Mouse (Mus musculus) MEL (cell line): ENCODE measurements around the gene N4bp1. TPM values are rescaled to one million over a fixed set of nuclear protein-coding genes. Genes with fewer than 3 reads are reported as not detected.

Experiments
- DNase-seq: peaks from one replicate; pipeline ENCODE4 v3.0.0; 2011; ENCODE audit warnings: low read depth, low spot score
- H3K27ac ChIP-seq: 2 replicates; pipeline ENCODE4 v1.5.1; 2012; ENCODE audit warnings: low read depth, mild to moderate bottlenecking, control low read depth, low read length, moderate library complexity; ENCODE audit not compliant: control insufficient read depth
- H3K27me3 ChIP-seq, 2 experiments: fragments of 150-350 bp in 1 of 2; sonication (generic) in 1 of 2; 2 replicates each; pipeline ENCODE4 v1.6.1; 2012; ENCODE audit warnings: low read length in 2 of 2, mild to moderate bottlenecking in 2 of 2, improper control_type of control experiment in 1 of 2, moderate library complexity in 1 of 2; ENCODE audit not compliant: insufficient read depth in 2 of 2, control insufficient read depth in 1 of 2
- H3K36me3 ChIP-seq, 2 experiments: 2 replicates each; pipeline ENCODE4 v1.6.1; 2012 to 2014; ENCODE audit warnings: low read length in 2 of 2, improper control_type of control experiment in 1 of 2, inconsistent platforms in 1 of 2, mild to moderate bottlenecking in 1 of 2; ENCODE audit not compliant: insufficient read depth in 2 of 2, control insufficient read depth in 1 of 2
- H3K4me1 ChIP-seq, 2 experiments: fragments of 150-350 bp in 1 of 2; sonication (generic) in 1 of 2; 2 replicates each; pipeline ENCODE4 v1.6.1; 2012; ENCODE audit warnings: low read length in 2 of 2, improper control_type of control experiment in 1 of 2, mild to moderate bottlenecking in 1 of 2; ENCODE audit not compliant: insufficient read depth in 2 of 2, control insufficient read depth in 1 of 2
- H3K4me3 ChIP-seq, 2 experiments: fragments of 150-350 bp in 1 of 2; sonication (generic) in 1 of 2; 2 replicates each; pipeline ENCODE4 v1.5.1; 2012; ENCODE audit warnings: low read depth in 2 of 2, low read length in 2 of 2, mild to moderate bottlenecking in 2 of 2, moderate library complexity in 2 of 2, control low read depth in 1 of 2, improper control_type of control experiment in 1 of 2; ENCODE audit not compliant: control insufficient read depth in 1 of 2, insufficient read depth in 1 of 2
- H3K79me2 ChIP-seq: 2 replicates; pipeline ENCODE4 v1.6.1; 2012; ENCODE audit warnings: mild to moderate bottlenecking, low read length, moderate library complexity; ENCODE audit not compliant: control insufficient read depth, poor library complexity, insufficient read depth
- H3K9ac ChIP-seq: 2 replicates; pipeline ENCODE4 v1.6.1; 2012; ENCODE audit warnings: low read depth, mild to moderate bottlenecking, control low read depth, low read length, moderate library complexity; ENCODE audit not compliant: control insufficient read depth, poor library complexity, severe bottlenecking
- H3K9me3 ChIP-seq: fragments of 150-350 bp; sonication (generic); replicated peaks from 2 replicates; pipeline ENCODE4 v1.6.1; 2012; ENCODE audit warnings: mild to moderate bottlenecking, low read length, improper control_type of control experiment, moderate library complexity; ENCODE audit not compliant: insufficient read depth
- BHLHE40 ChIP-seq: IDR thresholded peaks from 2 replicates; pipeline ENCODE4 v1.6.1; 2012; ENCODE audit warnings: low read depth, mild to moderate bottlenecking, inconsistent platforms, low read length, improper control_type of control experiment, borderline replicate concordance
- CHD1 ChIP-seq: IDR thresholded peaks from 2 replicates; pipeline ENCODE4 v1.6.1; 2012; ENCODE audit warnings: low read depth, mild to moderate bottlenecking, inconsistent platforms, low read length, improper control_type of control experiment
- CHD2 ChIP-seq: IDR thresholded peaks from 2 replicates; pipeline ENCODE4 v1.6.1; 2011; ENCODE audit warnings: low read length, improper control_type of control experiment
- CTCF ChIP-seq, 3 experiments: IDR thresholded peaks in 2 of 3; conservative IDR thresholded peaks in 1 of 3; 2 replicates each; pipeline ENCODE4 v1.5.1; 2011 to 2012; ENCODE audit warnings: low read length in 3 of 3, low read depth in 2 of 3, mild to moderate bottlenecking in 2 of 3, improper control_type of control experiment in 1 of 3, inconsistent platforms in 1 of 3, mixed read lengths in 1 of 3, moderate library complexity in 1 of 3; ENCODE audit not compliant: control insufficient read depth in 1 of 3, insufficient read depth in 1 of 3, poor library complexity in 1 of 3, severe bottlenecking in 1 of 3
- ELF1 ChIP-seq: IDR thresholded peaks from 2 replicates; pipeline ENCODE4 v1.6.1; 2014; ENCODE audit warnings: low read depth, mild to moderate bottlenecking, inconsistent platforms, low read length, improper control_type of control experiment, moderate library complexity
- EP300 ChIP-seq, 2 experiments: IDR thresholded peaks; 2 replicates each; pipeline ENCODE4 v1.6.1; 2011; ENCODE audit warnings: improper control_type of control experiment in 2 of 2, low read length in 2 of 2, low read depth in 1 of 2, mild to moderate bottlenecking in 1 of 2
- ETS1 ChIP-seq: IDR thresholded peaks from 2 replicates; pipeline ENCODE4 v1.6.1; 2012; ENCODE audit warnings: low read depth, mild to moderate bottlenecking, inconsistent platforms, low read length, improper control_type of control experiment, moderate library complexity
- HCFC1 ChIP-seq: IDR thresholded peaks from 2 replicates; pipeline ENCODE4 v1.6.1; 2012; ENCODE audit warnings: low read depth, mild to moderate bottlenecking, inconsistent platforms, low read length, improper control_type of control experiment, moderate library complexity
- JUND ChIP-seq: IDR thresholded peaks from 2 replicates; pipeline ENCODE4 v1.6.1; 2011; ENCODE audit warnings: low read depth, mild to moderate bottlenecking, improper control_type of control experiment, low read length
- KAT2A ChIP-seq: conservative IDR thresholded peaks from 2 replicates; pipeline ENCODE4 v1.6.1; 2012; ENCODE audit warnings: low read depth, low read length, improper control_type of control experiment, inconsistent platforms
- MXI1 ChIP-seq: IDR thresholded peaks from 2 replicates; pipeline ENCODE4 v1.6.1; 2011; ENCODE audit warnings: mild to moderate bottlenecking, low read depth, low read length, improper control_type of control experiment
- MYB ChIP-seq: IDR thresholded peaks from 2 replicates; pipeline ENCODE4 v1.6.1; 2011; ENCODE audit warnings: mild to moderate bottlenecking, low read depth, low read length, improper control_type of control experiment
- NELFE ChIP-seq: IDR thresholded peaks from 2 replicates; pipeline ENCODE4 v1.6.1; 2011; ENCODE audit warnings: low read depth, low read length, improper control_type of control experiment
- NRF1 ChIP-seq: IDR thresholded peaks from 2 replicates; pipeline ENCODE4 v1.6.1; 2014; ENCODE audit warnings: low read depth, mild to moderate bottlenecking, inconsistent platforms, low read length, improper control_type of control experiment, moderate library complexity; ENCODE audit not compliant: poor library complexity, insufficient read depth, severe bottlenecking
- POLR2AphosphoS2 ChIP-seq: IDR thresholded peaks from 2 replicates; pipeline ENCODE4 v1.6.1; 2011; ENCODE audit warnings: low read length, improper control_type of control experiment
- POLR2AphosphoS5 ChIP-seq: IDR thresholded peaks from 2 replicates; pipeline ENCODE4 v1.6.1; 2012; ENCODE audit warnings: low read depth, borderline replicate concordance, mild to moderate bottlenecking, inconsistent platforms, low read length, moderate library complexity, mixed read lengths
- RAD21 ChIP-seq: IDR thresholded peaks from 2 replicates; pipeline ENCODE4 v1.6.1; 2011; ENCODE audit warnings: mild to moderate bottlenecking, low read depth, low read length, improper control_type of control experiment
- RCOR1 ChIP-seq: IDR thresholded peaks from 2 replicates; pipeline ENCODE4 v1.6.1; 2012; ENCODE audit warnings: low read depth, mild to moderate bottlenecking, inconsistent platforms, low read length, improper control_type of control experiment
- SMC3 ChIP-seq: IDR thresholded peaks from 2 replicates; pipeline ENCODE4 v1.6.1; 2011; ENCODE audit warnings: low read depth, low read length, improper control_type of control experiment
- TAL1 ChIP-seq: IDR thresholded peaks from 2 replicates; pipeline ENCODE4 v1.6.1; 2012; ENCODE audit warnings: mild to moderate bottlenecking, inconsistent platforms, low read length, moderate library complexity, mixed read lengths
- UBTF ChIP-seq: IDR thresholded peaks from 2 replicates; pipeline ENCODE4 v1.6.1; 2012; ENCODE audit warnings: low read depth, mild to moderate bottlenecking, inconsistent platforms, low read length, improper control_type of control experiment, moderate library complexity, borderline replicate concordance; ENCODE audit not compliant: insufficient read depth
- ZC3H11A ChIP-seq: IDR thresholded peaks from 2 replicates; pipeline ENCODE4 v1.6.1; 2012; ENCODE audit warnings: low read depth, mild to moderate bottlenecking, inconsistent platforms, low read length, improper control_type of control experiment
- ZKSCAN1 ChIP-seq: IDR thresholded peaks from 2 replicates; pipeline ENCODE4 v1.6.1; 2012; ENCODE audit warnings: low read depth, mild to moderate bottlenecking, inconsistent platforms, low read length, improper control_type of control experiment, moderate library complexity
- polyA plus RNA-seq, 2 experiments: library from polyadenylated mRNA; stranded (reverse) in 1 of 2; unstranded in 1 of 2; fragments of >175 nt in 1 of 2; fragments of >200 nt in 1 of 2; gene quantifications; 2 replicates each; pipeline versions ENCODE4 v1.2.1 to v1.2.4; 2012; ENCODE audit warnings: low replicate concordance in 2 of 2, low read depth in 1 of 2; ENCODE audit not compliant: insufficient read length in 2 of 2, insufficient read depth in 1 of 2, missing spikeins in 1 of 2
- total RNA-seq: library from RNA; depleted of rRNA; stranded (reverse); fragments of 300-350 nt; gene quantifications from 2 replicates; pipeline ENCODE4 v1.2.3, GENCODE M21; 2012

Gene N4bp1
- total and polyA plus RNA-seq, 3 experiments = 13.4 to 24.0 TPM; not detected in 1

GRCm38 (mm10) chr8:86845875-86846274, 39.2 kb downstream of the N4bp1 start:
- Histone ChIP-seq H3K4me3 (no peak overlapping the region), H3K27ac (no peak overlapping the region), H3K4me1 (no peaks in the 10 kb centered on the region), H3K27me3 (no peaks in the 10 kb centered on the region), H3K36me3 (peaks cover 0 to 5% of the 10 kb centered on the region in 2 experiments; a peak in 2 of 4 replicates), H3K9me3 (no peaks in the 10 kb centered on the region), H3K9ac (no peak overlapping the region), H3K79me2 (no peaks in the 10 kb centered on the region)
- no peak for DNase-seq
- TF ChIP-seq MXI1 (no peak), CHD2 (no peak), TAL1 (no peak), JUND (no peak), NELFE (no peak), ETS1 (no peak), MYB (no peak), ZKSCAN1 (no peak), ELF1 (no peak)

- Histone ChIP-seq H3K4me3 (no peak overlapping the region), H3K36me3 (peaks cover 0 to 5% of the 10 kb centered on the region in 2 experiments; a peak in 2 of 4 replicates), H3K9me3 (no peaks in the 10 kb centered on the region), H3K79me2 (no peaks in the 10 kb centered on the region), H3K27me3 (no peaks in the 10 kb centered on the region), H3K27ac (no peak overlapping the region), H3K9ac (no peak overlapping the region), H3K4me1 (no peaks in the 10 kb centered on the region)
- no peak for DNase-seq
- TF ChIP-seq ZC3H11A = no peak
- no peak for TF ChIP-seq NELFE
- no peak for TF ChIP-seq SMC3
- no peak for TF ChIP-seq CTCF (IDR thresholded peaks at IDR 0.05 in 2 of 3, conservative IDR thresholded peaks at IDR 0.05 in 1 of 3; ENCODE audit: control insufficient read depth in 1 of 3, insufficient read depth in 1 of 3, low read depth in 2 of 3, low read length in 3 of 3, poor library complexity in 1 of 3, severe bottlenecking in 1 of 3)
- no peak for TF ChIP-seq ZKSCAN1
- TF ChIP-seq EP300 (IDR thresholded peaks at IDR 0.05; ENCODE audit: low read depth in 1 of 2, low read length in 2 of 2) = no peak
- no peak for TF ChIP-seq KAT2A
- TF ChIP-seq NRF1 = no peak
- no peak for TF ChIP-seq JUND
- TF ChIP-seq RCOR1 = no peak
- no peak for TF ChIP-seq POLR2AphosphoS2
- TF ChIP-seq RAD21 = no peak
- TF ChIP-seq HCFC1 = no peak
- no peak for TF ChIP-seq UBTF
- no peak for TF ChIP-seq BHLHE40
- TF ChIP-seq CHD1 = no peak
- TF ChIP-seq POLR2AphosphoS5 = no peak
Observed at GRCm38 (mm10) chr8:86844856-86845255, 40.2 kb downstream of the N4bp1 start.
